Mouse (Mus musculus): ENCODE data around the gene Trp53tg5. TPM values are rescaled to one million over a fixed set of nuclear protein-coding genes. Genes with fewer than 3 reads are reported as not detected.

Trp53tg5 gene
- polyA plus RNA-seq, 1 experiment from 2014 or later: not detected

DNA sequence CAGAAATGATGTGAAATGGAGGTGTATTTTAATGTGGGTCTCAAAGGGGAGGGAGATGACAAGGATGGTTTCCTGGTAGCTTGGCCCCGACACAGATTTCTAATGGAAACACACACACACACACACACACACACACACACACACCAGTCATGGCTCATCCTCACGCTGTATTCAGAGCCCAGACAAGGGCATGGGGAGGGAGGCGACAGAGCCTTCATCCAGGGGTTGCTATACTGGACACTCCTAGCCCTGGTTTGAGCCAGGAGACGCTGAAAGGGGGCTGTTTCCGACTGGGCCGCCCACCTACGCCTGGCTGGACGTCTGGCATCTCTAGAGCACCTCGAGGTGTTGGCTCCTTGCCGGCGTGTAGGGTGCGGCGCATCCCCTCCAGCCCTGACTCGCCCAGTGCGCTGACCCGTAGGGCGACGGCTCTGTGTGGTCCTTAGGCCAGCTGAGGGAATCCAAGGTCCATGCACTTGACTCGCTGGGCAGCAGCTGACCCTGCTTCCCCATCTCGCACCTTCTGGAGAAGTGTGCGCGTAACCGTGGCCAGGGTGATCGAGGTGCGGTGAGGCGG, 12.2 kb upstream of the Trp53tg5 start, which contains the start of gene Dbndd2:
Gene Dbndd2, plus strand, starts transcription at position 426 of the 577 bp plus-strand sequence.
- Histone ChIP-seq H3K27ac (ENCODE audit: low read depth, low read length) (no peak within 1 kb of the TSS), H3K4me3 (ENCODE audit: low read depth, low read length) (peak within 1 kb of the TSS; percentile 73), H3K9me3 (ENCODE audit: control insufficient read depth, low read length) (no peaks in the 10 kb centered on the region), H3K9ac (ENCODE audit: low read length) (peak within 1 kb of the TSS; percentile 61), H3K27me3 (ENCODE audit: control insufficient read depth, insufficient read depth, low read length) (peaks cover 29% of the 10 kb centered on the region), H3K4me1 (ENCODE audit: control insufficient read depth, insufficient read depth, low read length) (peaks cover 10% of the 10 kb centered on the region; the same call in 1 of the 2 replicates), H3K4me2 (ENCODE audit: low read depth) (peak within 1 kb of the TSS; percentile 100), H3K36me3 (ENCODE audit: control insufficient read depth, insufficient read depth, low read length) (no peaks in the 10 kb centered on the region)
- 2% methylated on average over 26 of the region's 26 CpGs for WGBS
- DNase-seq (ENCODE audit: low spot score) (no peak), ATAC-seq (ENCODE audit: insufficient read depth, low FRiP score, low TSS enrichment) (peak; percentile 38; the same call in 1 of the 2 replicates)

DNA sequence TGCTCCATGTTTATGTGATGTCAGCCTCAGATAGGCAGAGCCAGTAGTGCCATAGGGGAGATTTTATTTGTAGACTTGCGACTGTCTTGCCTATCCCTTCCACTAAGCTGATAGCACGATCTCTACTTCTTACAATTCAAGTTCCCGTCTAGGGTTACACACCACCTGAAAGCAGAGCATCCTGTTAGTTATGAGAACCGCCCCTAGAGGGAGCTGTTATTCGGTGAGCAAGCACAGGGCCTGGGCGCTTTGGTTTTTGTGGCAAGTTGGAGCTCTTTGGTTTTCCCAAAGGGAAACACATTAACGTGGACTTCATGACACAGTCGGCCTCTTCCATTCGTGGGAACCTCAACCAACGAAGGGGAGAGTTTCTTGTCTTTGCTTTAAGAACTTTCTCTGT, 3.3 kb downstream of the Trp53tg5 start:
- Histone ChIP-seq H3K4me2 (ENCODE audit: low read depth) (no peak overlapping the region), H3K9ac (ENCODE audit: low read length) (no peak overlapping the region), H3K36me3 (ENCODE audit: control insufficient read depth, insufficient read depth, low read length) (peaks cover 3% of the 10 kb centered on the region; the same call in 1 of the 2 replicates), H3K9me3 (ENCODE audit: control insufficient read depth, low read length) (no peaks in the 10 kb centered on the region), H3K4me3 (ENCODE audit: low read depth, low read length) (no peak overlapping the region), H3K4me1 (ENCODE audit: control insufficient read depth, insufficient read depth, low read length) (no peaks in the 10 kb centered on the region), H3K27ac (ENCODE audit: low read depth, low read length) (no peak overlapping the region), H3K27me3 (ENCODE audit: control insufficient read depth, insufficient read depth, low read length) (no peaks in the 10 kb centered on the region)
- DNase-seq (ENCODE audit: low spot score): no peak
- WGBS: 34% methylated on average over 10 of the region's 10 CpGs
- no peak for ATAC-seq (ENCODE audit: insufficient read depth, low FRiP score, low TSS enrichment)

DNA sequence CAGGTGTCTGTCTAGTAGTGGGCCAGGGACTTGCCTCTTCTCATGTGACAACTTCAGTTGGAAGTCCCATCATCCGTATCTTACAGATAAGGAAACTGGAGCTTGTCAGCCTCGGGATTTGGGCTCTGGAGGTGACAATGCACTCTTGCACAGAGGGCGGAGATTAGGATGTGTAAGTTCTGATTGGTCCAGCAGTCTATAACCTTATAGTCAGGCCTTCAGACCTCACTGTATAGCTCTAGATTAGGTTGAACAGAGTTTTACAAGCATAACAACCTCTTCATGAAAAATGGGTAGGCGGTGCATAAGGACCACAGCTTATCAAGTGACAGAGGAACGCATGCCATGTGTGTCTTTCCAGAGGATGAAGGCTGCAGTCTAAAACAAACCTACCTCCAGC, 6.7 kb downstream of the Trp53tg5 start:
- DNase-seq (ENCODE audit: low spot score) (no peak), ATAC-seq (ENCODE audit: insufficient read depth, low FRiP score, low TSS enrichment) (no peak)
- H3K27me3 ChIP-seq (ENCODE audit: control insufficient read depth, insufficient read depth, low read length): no peaks in the 10 kb centered on the region
- 89% methylated on average over 5 of the region's 5 CpGs for WGBS
- H3K36me3 ChIP-seq (ENCODE audit: control insufficient read depth, insufficient read depth, low read length): peaks cover 6% of the 10 kb centered on the region; the same call in 1 of the 2 replicates
- no peak overlapping the region for H3K27ac ChIP-seq (ENCODE audit: low read depth, low read length)
- no peak overlapping the region for H3K9ac ChIP-seq (ENCODE audit: low read length)
- H3K4me1 ChIP-seq (ENCODE audit: control insufficient read depth, insufficient read depth, low read length): peaks cover 3% of the 10 kb centered on the region
- H3K4me3 ChIP-seq (ENCODE audit: low read depth, low read length): no peak overlapping the region
- no peak overlapping the region for H3K4me2 ChIP-seq (ENCODE audit: low read depth)
- no peaks in the 10 kb centered on the region for H3K9me3 ChIP-seq (ENCODE audit: control insufficient read depth, low read length)

DNA sequence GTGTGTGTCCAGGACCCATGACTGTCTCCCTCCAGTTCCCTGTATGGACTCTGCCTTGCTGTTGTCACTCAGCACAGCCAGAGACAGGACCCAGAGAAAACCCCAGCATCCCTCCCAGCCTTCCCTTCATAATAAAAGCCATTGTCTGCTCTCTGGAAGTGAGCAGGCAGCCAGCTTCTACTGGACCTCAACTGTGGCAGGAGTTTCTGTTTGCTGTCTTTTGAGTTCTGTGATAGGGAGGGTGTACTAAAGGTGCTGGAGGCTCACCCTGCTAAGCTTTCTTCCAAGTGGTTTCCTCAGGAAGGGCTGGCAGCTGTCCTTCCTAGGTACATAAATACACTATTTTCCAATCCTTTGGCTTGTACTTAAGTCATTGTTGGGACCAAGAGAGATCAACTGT, 8.4 kb downstream of the Trp53tg5 start:
- H3K9me3 ChIP-seq (ENCODE audit: control insufficient read depth, low read length): no peaks in the 10 kb centered on the region
- no peak overlapping the region for H3K4me3 ChIP-seq (ENCODE audit: low read depth, low read length)
- peaks cover 6% of the 10 kb centered on the region for H3K4me1 ChIP-seq (ENCODE audit: control insufficient read depth, insufficient read depth, low read length)
- peaks cover 6% of the 10 kb centered on the region; the same call in 1 of the 2 replicates for H3K36me3 ChIP-seq (ENCODE audit: control insufficient read depth, insufficient read depth, low read length)
- ATAC-seq (ENCODE audit: insufficient read depth, low FRiP score, low TSS enrichment) (no peak), DNase-seq (ENCODE audit: low spot score) (no peak)
- no peak overlapping the region for H3K27ac ChIP-seq (ENCODE audit: low read depth, low read length)
- H3K4me2 ChIP-seq (ENCODE audit: low read depth): no peak overlapping the region
- H3K9ac ChIP-seq (ENCODE audit: low read length): no peak overlapping the region
- H3K27me3 ChIP-seq (ENCODE audit: control insufficient read depth, insufficient read depth, low read length): no peaks in the 10 kb centered on the region

DNA sequence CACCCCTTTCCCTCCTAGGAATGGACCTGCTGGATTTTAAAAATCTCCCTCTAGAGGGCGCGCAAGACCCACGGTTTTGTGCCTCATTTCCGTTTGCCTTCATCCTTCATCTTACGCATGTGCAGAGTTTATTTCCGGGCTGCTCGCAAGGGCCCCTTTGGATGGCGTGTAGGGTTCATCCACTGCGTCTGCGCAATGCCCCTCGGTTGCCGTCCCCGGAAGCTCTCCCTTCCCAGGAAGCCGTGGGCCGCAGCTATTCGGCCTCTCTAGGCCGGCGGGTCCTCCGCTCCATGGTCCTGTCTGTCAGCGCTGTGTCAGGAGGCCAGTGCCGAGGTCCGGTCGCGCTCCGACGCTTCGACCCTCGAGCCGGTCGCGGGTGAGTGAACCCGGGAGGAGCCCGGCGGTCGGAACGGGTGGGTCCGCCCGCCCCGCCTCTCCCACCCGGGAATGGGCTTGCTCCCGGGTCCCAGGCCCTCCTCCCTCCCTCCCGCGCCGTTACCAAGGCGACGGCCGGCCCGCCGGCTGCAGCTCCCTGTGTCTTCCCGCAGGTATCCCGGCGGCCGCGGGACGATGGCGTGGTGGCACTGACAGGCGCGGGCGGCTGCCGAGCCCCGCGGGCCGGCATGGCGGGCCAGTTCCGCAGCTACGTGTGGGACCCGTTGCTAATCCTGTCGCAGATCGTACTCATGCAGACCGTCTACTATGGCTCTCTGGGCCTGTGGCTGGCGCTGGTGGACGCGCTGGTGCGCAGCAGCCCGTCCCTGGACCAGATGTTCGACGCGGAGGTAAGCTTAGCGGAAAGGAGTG, 12.6 kb downstream of the Trp53tg5 start, which contains the start of gene Gm20458:
Gene Gm20458, plus strand, starts transcription at position 223 of the 807 bp plus-strand sequence.
- Histone ChIP-seq H3K27ac (ENCODE audit: low read depth, low read length) (peak within 1 kb of the TSS; percentile 82), H3K9ac (ENCODE audit: low read length) (peak within 1 kb of the TSS; percentile 76), H3K4me3 (ENCODE audit: low read depth, low read length) (peak within 1 kb of the TSS; percentile 89), H3K4me2 (ENCODE audit: low read depth) (peak within 1 kb of the TSS; percentile 68), H3K4me1 (ENCODE audit: control insufficient read depth, insufficient read depth, low read length) (peaks cover 12% of the 10 kb centered on the region), H3K27me3 (ENCODE audit: control insufficient read depth, insufficient read depth, low read length) (no peaks in the 10 kb centered on the region), H3K36me3 (ENCODE audit: control insufficient read depth, insufficient read depth, low read length) (peaks cover 3% of the 10 kb centered on the region; the same call in 1 of the 2 replicates), H3K9me3 (ENCODE audit: control insufficient read depth, low read length) (no peaks in the 10 kb centered on the region)
- DNase-seq (ENCODE audit: low spot score) (peak; percentile 95), ATAC-seq (ENCODE audit: insufficient read depth, low FRiP score, low TSS enrichment) (peak; percentile 96)
- under 1% methylated on average over 68 of the region's 79 CpGs for WGBS

DNA sequence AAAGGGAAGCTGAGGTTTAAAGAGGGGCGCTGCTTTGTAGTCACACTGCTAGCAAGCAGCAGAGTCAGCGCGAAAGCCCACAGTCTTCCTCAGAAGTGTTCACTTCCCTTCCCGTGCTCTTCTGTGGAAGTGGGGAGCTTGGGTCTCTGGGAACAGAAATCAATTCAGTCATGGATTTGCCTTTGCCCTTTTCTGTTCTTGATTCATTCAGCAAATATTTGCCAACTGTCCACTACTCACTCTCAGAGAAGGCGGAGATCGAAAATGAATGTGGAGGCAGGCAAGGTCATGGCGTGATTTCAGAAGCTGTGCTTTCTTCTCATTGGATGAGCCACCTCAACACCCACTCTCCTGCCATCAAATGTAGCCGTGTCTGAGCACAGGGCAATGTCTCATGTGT, 15.0 kb downstream of the Trp53tg5 start:
- ATAC-seq (ENCODE audit: insufficient read depth, low FRiP score, low TSS enrichment) (no peak), DNase-seq (ENCODE audit: low spot score) (no peak)
- Histone ChIP-seq H3K9ac (ENCODE audit: low read length) (no peak overlapping the region), H3K4me3 (ENCODE audit: low read depth, low read length) (no peak overlapping the region), H3K27me3 (ENCODE audit: control insufficient read depth, insufficient read depth, low read length) (no peaks in the 10 kb centered on the region), H3K4me2 (ENCODE audit: low read depth) (no peak overlapping the region), H3K4me1 (ENCODE audit: control insufficient read depth, insufficient read depth, low read length) (peaks cover 12% of the 10 kb centered on the region), H3K36me3 (ENCODE audit: control insufficient read depth, insufficient read depth, low read length) (peaks cover 3% of the 10 kb centered on the region; the same call in 1 of the 2 replicates), H3K27ac (ENCODE audit: low read depth, low read length) (no peak overlapping the region), H3K9me3 (ENCODE audit: control insufficient read depth, low read length) (no peaks in the 10 kb centered on the region)
- 87% methylated on average over 8 of the region's 8 CpGs for WGBS

DNA sequence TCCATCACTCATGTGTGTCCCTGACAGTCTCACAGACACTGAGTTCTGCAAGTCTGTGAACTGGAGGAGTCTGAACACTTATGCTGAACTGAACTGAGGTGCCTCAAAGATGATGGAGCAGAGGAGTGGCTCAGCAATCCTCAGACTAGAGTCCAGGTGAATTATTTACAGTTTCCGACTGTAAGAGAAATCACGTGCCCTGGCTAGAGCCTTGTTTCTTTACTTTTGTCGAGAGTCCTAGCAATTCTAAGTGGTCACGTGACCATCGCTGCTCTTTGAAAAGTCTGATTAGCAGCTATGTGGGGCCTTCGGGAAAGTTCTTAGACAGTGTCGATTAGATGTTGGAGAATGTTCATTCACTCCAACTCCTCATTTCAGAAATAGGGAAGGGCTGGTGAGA, 15.6 kb downstream of the Trp53tg5 start:
- no peak overlapping the region for H3K27ac ChIP-seq (ENCODE audit: low read depth, low read length)
- DNase-seq (ENCODE audit: low spot score): no peak
- H3K4me2 ChIP-seq (ENCODE audit: low read depth): no peak overlapping the region
- no peak overlapping the region for H3K4me3 ChIP-seq (ENCODE audit: low read depth, low read length)
- no peaks in the 10 kb centered on the region for H3K9me3 ChIP-seq (ENCODE audit: control insufficient read depth, low read length)
- H3K4me1 ChIP-seq (ENCODE audit: control insufficient read depth, insufficient read depth, low read length): peaks cover 12% of the 10 kb centered on the region
- H3K27me3 ChIP-seq (ENCODE audit: control insufficient read depth, insufficient read depth, low read length): no peaks in the 10 kb centered on the region
- 64% methylated on average over 7 of the region's 7 CpGs for WGBS
- H3K36me3 ChIP-seq (ENCODE audit: control insufficient read depth, insufficient read depth, low read length): no peaks in the 10 kb centered on the region
- no peak for ATAC-seq (ENCODE audit: insufficient read depth, low FRiP score, low TSS enrichment)
- no peak overlapping the region for H3K9ac ChIP-seq (ENCODE audit: low read length)

DNA sequence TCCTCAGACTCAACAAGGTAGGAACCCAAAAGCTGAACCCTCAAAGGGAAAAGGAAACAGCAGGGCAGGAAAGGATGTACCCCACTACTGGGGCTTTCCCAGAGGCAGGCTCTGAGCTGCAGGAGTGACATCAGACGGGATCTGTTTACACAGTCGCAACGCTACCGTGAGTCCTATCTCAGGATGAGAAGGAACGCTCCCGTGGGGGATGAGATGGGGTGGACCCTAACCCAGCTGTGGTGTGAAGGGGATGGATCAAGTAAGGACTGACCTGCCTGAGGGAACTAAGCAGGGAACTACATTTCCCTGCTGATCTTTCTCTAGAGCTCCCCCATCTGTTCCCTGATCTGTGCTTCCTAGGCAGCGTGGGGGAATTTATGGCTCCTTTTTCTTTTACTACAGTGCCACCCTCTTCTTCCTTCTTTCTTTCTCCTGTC, 16.6 kb downstream of the Trp53tg5 start, which contains the start of gene Sys1:
Gene Sys1, plus strand, starts transcription at position 101 of the 437 bp plus-strand sequence.
- DNase-seq (ENCODE audit: low spot score): peak; percentile 23
- Histone ChIP-seq H3K36me3 (ENCODE audit: control insufficient read depth, insufficient read depth, low read length) (no peaks in the 10 kb centered on the region), H3K9ac (ENCODE audit: low read length) (peak within 1 kb of the TSS; percentile 37; the same call in 1 of the 2 replicates), H3K27me3 (ENCODE audit: control insufficient read depth, insufficient read depth, low read length) (no peaks in the 10 kb centered on the region), H3K4me2 (ENCODE audit: low read depth) (peak within 1 kb of the TSS; percentile 31), H3K4me1 (ENCODE audit: control insufficient read depth, insufficient read depth, low read length) (peaks cover 10% of the 10 kb centered on the region), H3K27ac (ENCODE audit: low read depth, low read length) (no peak within 1 kb of the TSS), H3K9me3 (ENCODE audit: control insufficient read depth, low read length) (no peaks in the 10 kb centered on the region), H3K4me3 (ENCODE audit: low read depth, low read length) (no peak within 1 kb of the TSS)
- no peak for ATAC-seq (ENCODE audit: insufficient read depth, low FRiP score, low TSS enrichment)
- WGBS: 0% methylated on average over 7 of the region's 7 CpGs

All from neural tube, embryonic 11.5 days (tissue).